Mouse (Mus musculus) MEL (cell line): ENCODE measurements around the gene Myocos.

Source experiments
- CHD2 ChIP-seq: IDR thresholded peaks from 2 replicates; pipeline ENCODE4 v1.6.1; 2011; ENCODE audit warnings: low read length, improper control_type of control experiment
- CTCF ChIP-seq, 3 experiments: IDR thresholded peaks in 2 of 3; conservative IDR thresholded peaks in 1 of 3; 2 replicates each; pipeline ENCODE4 v1.5.1; 2011 to 2012; ENCODE audit warnings: low read length in 3 of 3, low read depth in 2 of 3, mild to moderate bottlenecking in 2 of 3, improper control_type of control experiment in 1 of 3, inconsistent platforms in 1 of 3, mixed read lengths in 1 of 3, moderate library complexity in 1 of 3; ENCODE audit not compliant: control insufficient read depth in 1 of 3, insufficient read depth in 1 of 3, poor library complexity in 1 of 3, severe bottlenecking in 1 of 3
- E2F4 ChIP-seq: IDR thresholded peaks from 2 replicates; pipeline ENCODE4 v1.6.1; 2011; ENCODE audit warnings: low read depth, low read length, improper control_type of control experiment, borderline replicate concordance
- ETS1 ChIP-seq: IDR thresholded peaks from 2 replicates; pipeline ENCODE4 v1.6.1; 2012; ENCODE audit warnings: low read depth, mild to moderate bottlenecking, inconsistent platforms, low read length, improper control_type of control experiment, moderate library complexity
- HCFC1 ChIP-seq: IDR thresholded peaks from 2 replicates; pipeline ENCODE4 v1.6.1; 2012; ENCODE audit warnings: low read depth, mild to moderate bottlenecking, inconsistent platforms, low read length, improper control_type of control experiment, moderate library complexity
- MXI1 ChIP-seq: IDR thresholded peaks from 2 replicates; pipeline ENCODE4 v1.6.1; 2011; ENCODE audit warnings: mild to moderate bottlenecking, low read depth, low read length, improper control_type of control experiment
- NELFE ChIP-seq: IDR thresholded peaks from 2 replicates; pipeline ENCODE4 v1.6.1; 2011; ENCODE audit warnings: low read depth, low read length, improper control_type of control experiment
- POLR2A ChIP-seq, 2 experiments: IDR thresholded peaks; 2 replicates each; pipeline ENCODE4 v1.6.1; 2011 to 2012; ENCODE audit warnings: low read length in 2 of 2, mild to moderate bottlenecking in 2 of 2, control low read depth in 1 of 2, improper control_type of control experiment in 1 of 2, low read depth in 1 of 2, moderate library complexity in 1 of 2; ENCODE audit not compliant: control insufficient read depth in 1 of 2, insufficient read depth in 1 of 2, poor library complexity in 1 of 2
- POLR2AphosphoS2 ChIP-seq: IDR thresholded peaks from 2 replicates; pipeline ENCODE4 v1.6.1; 2011; ENCODE audit warnings: low read length, improper control_type of control experiment
- RCOR1 ChIP-seq: IDR thresholded peaks from 2 replicates; pipeline ENCODE4 v1.6.1; 2012; ENCODE audit warnings: low read depth, mild to moderate bottlenecking, inconsistent platforms, low read length, improper control_type of control experiment
- SIN3A ChIP-seq: IDR thresholded peaks from 2 replicates; pipeline ENCODE4 v1.6.1; 2012; ENCODE audit warnings: low read length, improper control_type of control experiment, inconsistent platforms
- USF1 ChIP-seq: IDR thresholded peaks from 2 replicates; pipeline ENCODE4 v1.6.1; 2014; ENCODE audit warnings: low read depth, mild to moderate bottlenecking, inconsistent platforms, low read length, improper control_type of control experiment, moderate library complexity
- USF2 ChIP-seq, 2 experiments: IDR thresholded peaks; 2 replicates each; pipeline ENCODE4 v1.6.1; 2011 to 2012; ENCODE audit warnings: improper control_type of control experiment in 2 of 2, low read length in 2 of 2, borderline replicate concordance in 1 of 2, inconsistent platforms in 1 of 2, low read depth in 1 of 2, mild to moderate bottlenecking in 1 of 2; ENCODE audit not compliant: insufficient read depth in 1 of 2
- ZMIZ1 ChIP-seq: IDR thresholded peaks from 2 replicates; pipeline ENCODE4 v1.6.1; 2012; ENCODE audit warnings: low read depth, mild to moderate bottlenecking, inconsistent platforms, low read length, improper control_type of control experiment, moderate library complexity

- TF ChIP-seq POLR2AphosphoS2 (no peak), E2F4 (no peak), CTCF (IDR thresholded peaks at IDR 0.05 in 2 of 3, conservative IDR thresholded peaks at IDR 0.05 in 1 of 3; ENCODE audit: control insufficient read depth in 1 of 3, insufficient read depth in 1 of 3, low read depth in 2 of 3, low read length in 3 of 3, poor library complexity in 1 of 3, severe bottlenecking in 1 of 3) (peak; percentile 60 to 76 (median 75)), USF2 (IDR thresholded peaks at IDR 0.05; ENCODE audit: borderline replicate concordance in 1 of 2, insufficient read depth in 1 of 2, low read depth in 1 of 2, low read length in 2 of 2) (no peak), USF1 (no peak), SIN3A (no peak), RCOR1 (no peak), ETS1 (no peak), POLR2A (IDR thresholded peaks at IDR 0.05; ENCODE audit: control insufficient read depth in 1 of 2, insufficient read depth in 1 of 2, low read depth in 1 of 2, low read length in 2 of 2, poor library complexity in 1 of 2) (no peak), HCFC1 (no peak), MXI1 (no peak), NELFE (no peak), CHD2 (no peak), ZMIZ1 (no peak)
Observed at GRCm38 (mm10) chr1:162620487-162620886, 37.5 kb downstream of the Myocos start.
